Mouse (Mus musculus) kidney, embryonic 16.5 days (tissue): ENCODE measurements around the gene Ccr1. TPM values are rescaled to one million over a fixed set of nuclear protein-coding genes. Genes with fewer than 3 reads are reported as not detected.
"Not testable (repeated sequence)": the region's sequence is repeated elsewhere in the genome, so short reads cannot be mapped to it uniquely, and the experiment has no call there.

ENCODE experiments used
- ATAC-seq: fragments of 200-750 bp; cut with Nextera tagmentation; 2 replicates; pipeline ENCODE4 v1.8.0; 2017; ENCODE audit warnings: moderate TSS enrichment; ENCODE audit not compliant: low FRiP score, low TSS enrichment
- H3K27ac ChIP-seq: fragments of 300-500 bp; sonication (generic); 2 replicates; pipeline ENCODE4 v1.5.1; 2014; ENCODE audit warnings: low read length
- H3K27me3 ChIP-seq: fragments of 300-500 bp; sonication (generic); 2 replicates; pipeline ENCODE4 v1.6.1; 2014; ENCODE audit warnings: low read length, control low read depth, mixed read lengths; ENCODE audit not compliant: insufficient read depth
- H3K36me3 ChIP-seq: fragments of 300-500 bp; sonication (generic); 2 replicates; pipeline ENCODE4 v1.6.1; 2014; ENCODE audit warnings: low read length, control low read depth, mixed read lengths; ENCODE audit not compliant: insufficient read depth
- H3K4me1 ChIP-seq: fragments of 300-500 bp; sonication (generic); 2 replicates; pipeline ENCODE4 v1.6.1; 2014; ENCODE audit warnings: low read length, control low read depth, mixed read lengths; ENCODE audit not compliant: insufficient read depth
- H3K4me2 ChIP-seq: fragments of 300-500 bp; sonication (generic); replicated peaks from 2 replicates; pipeline ENCODE4 v1.6.1; 2014; ENCODE audit warnings: low read depth, low read length
- H3K4me3 ChIP-seq: fragments of 300-500 bp; sonication (generic); 2 replicates; pipeline ENCODE4 v1.5.1; 2014; ENCODE audit warnings: mild to moderate bottlenecking, low read length
- H3K9ac ChIP-seq: fragments of 300-500 bp; sonication (generic); replicated peaks from 2 replicates; pipeline ENCODE4 v1.6.1; 2014; ENCODE audit warnings: low read length
- H3K9me3 ChIP-seq: fragments of 300-500 bp; sonication (generic); 2 replicates; pipeline ENCODE4 v1.6.1; 2016; ENCODE audit warnings: low read length, control low read depth
- WGBS: fragments of 180-500 bp; shearing (Covaris S2); extraction: QIAGEN DNeasy Blood & Tissue Kit; methylation state at CpG from one replicate; pipeline ENCODE4 v1.1.7; 2014; 5-methylcytosine and 5-hydroxymethylcytosine counted together
- polyA plus RNA-seq: library from polyadenylated mRNA; unstranded; fragments of >200 nt; fragmentation: Nextera tagmentation; extraction: Ambion mirVana; gene quantifications from 2 replicates; pipeline ENCODE4 v1.2.1, GENCODE M21; 2015

Ccr1 gene
- polyA plus RNA-seq, 1 experiment from 2014 or later: 2.5 TPM

DNA sequence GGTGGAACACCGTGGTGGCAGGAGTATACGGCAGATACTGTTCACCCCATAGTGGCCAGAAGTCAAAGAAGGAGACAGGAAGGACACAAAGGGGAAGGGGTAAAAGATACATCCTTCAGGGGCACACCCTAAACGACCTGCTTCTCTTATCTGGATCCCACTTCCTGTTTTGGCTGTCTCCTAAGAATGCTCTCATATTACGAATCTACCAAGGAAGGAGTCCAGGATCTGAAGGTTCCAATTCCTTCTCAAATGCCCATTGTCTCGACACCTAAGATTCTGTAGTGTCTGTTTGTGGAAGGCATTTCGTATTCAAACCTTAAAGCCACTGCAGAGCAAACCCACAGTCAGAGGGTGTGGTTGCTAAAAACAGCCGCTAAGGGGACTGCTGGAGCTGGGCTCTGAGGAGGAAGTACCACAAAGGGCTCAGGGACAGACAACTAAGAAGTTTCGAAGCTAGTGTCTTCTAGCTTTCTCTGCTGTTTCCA is 39.7 kb downstream of the Ccr1 start:
- no peak for ATAC-seq
- no peaks in the 10 kb centered on the region for H3K27me3 ChIP-seq
- H3K9ac ChIP-seq: no peak overlapping the region; the same call in 1 of the 2 replicates
- no peaks in the 10 kb centered on the region for H3K4me1 ChIP-seq
- no peaks in the 10 kb centered on the region for H3K36me3 ChIP-seq
- 22% methylated on average over 8 of the region's 8 CpGs for WGBS
- H3K4me2 ChIP-seq: no peak overlapping the region
- no peak overlapping the region for H3K4me3 ChIP-seq
- no peak overlapping the region for H3K27ac ChIP-seq
- H3K9me3 ChIP-seq: no peaks in the 10 kb centered on the region

- Histone ChIP-seq H3K4me1 (no peaks in the 10 kb centered on the region), H3K4me3 (no peak overlapping the region), H3K9me3 (no peaks in the 10 kb centered on the region), H3K27ac (no peak overlapping the region), H3K4me2 (no peak overlapping the region), H3K36me3 (no peaks in the 10 kb centered on the region), H3K9ac (no peak overlapping the region), H3K27me3 (no peaks in the 10 kb centered on the region)
- WGBS: 69% methylated on average over 12 of the region's 12 CpGs
- ATAC-seq: no peak
Measured at GRCm38 (mm10) chr9:123928118-123928758, 40.3 kb downstream of the Ccr1 start.

- WGBS: 35% methylated on average over 16 of the region's 16 CpGs
- Histone ChIP-seq H3K27me3 (no peaks in the 10 kb centered on the region), H3K9me3 (no peaks in the 10 kb centered on the region), H3K27ac (no peak overlapping the region), H3K9ac (no peak overlapping the region), H3K4me2 (no peak overlapping the region), H3K4me3 (no peak overlapping the region), H3K4me1 (no peaks in the 10 kb centered on the region), H3K36me3 (no peaks in the 10 kb centered on the region)
- ATAC-seq: no peak
Measured at GRCm38 (mm10) chr9:123927281-123927960, 41.1 kb downstream of the Ccr1 start.

GRCm38 (mm10) chr9:123926041-123926440 is 42.5 kb downstream of the Ccr1 start:
- WGBS: 7% methylated on average over 5 of the region's 5 CpGs
- H3K4me1 ChIP-seq, H3K36me3 ChIP-seq, H3K4me3 ChIP-seq, H3K27me3 ChIP-seq, H3K9ac ChIP-seq, ATAC-seq, H3K9me3 ChIP-seq, H3K27ac ChIP-seq: not testable (repeated sequence)
- peak overlapping the region; percentile 47; the same call in 1 of the 2 replicates for H3K4me2 ChIP-seq

GRCm38 (mm10) chr9:123925101-123925946 is 43.2 kb downstream of the Ccr1 start:
- Histone ChIP-seq H3K4me2 (peak overlapping the region; percentile 61), H3K9ac (peak overlapping the region; percentile 62), H3K4me1 (no peaks in the 10 kb centered on the region), H3K36me3 (no peaks in the 10 kb centered on the region), H3K4me3 (peak overlapping the region; percentile 50), H3K27me3 (no peaks in the 10 kb centered on the region), H3K9me3 (no peaks in the 10 kb centered on the region), H3K27ac (peak overlapping the region; percentile 79)
- peak; percentile 87 for ATAC-seq
- WGBS: 6% methylated on average over 43 of the region's 44 CpGs

- H3K4me2 ChIP-seq: peak overlapping the region; percentile 61
Measured at GRCm38 (mm10) chr9:123924589-123925066, 43.9 kb downstream of the Ccr1 start.

DNA sequence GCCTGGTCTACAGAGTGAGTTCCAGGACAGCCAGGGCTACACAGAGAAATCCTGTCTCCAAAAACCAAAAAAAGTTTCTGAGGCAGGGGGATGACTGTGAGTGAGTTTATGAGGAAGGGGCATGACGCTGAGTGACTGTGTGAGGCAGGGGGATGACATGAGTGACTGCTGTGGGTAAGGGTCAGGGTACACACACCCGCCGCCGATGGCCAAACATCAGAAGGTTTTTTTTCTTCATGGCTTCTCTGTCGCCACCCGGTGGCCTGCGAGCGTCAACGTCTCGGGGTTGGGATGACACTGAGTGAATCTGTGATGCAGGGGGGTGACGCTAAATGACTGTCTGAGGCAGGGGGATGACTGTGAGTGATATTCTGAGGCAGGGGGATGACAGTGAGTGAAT is 44.5 kb downstream of the Ccr1 start:
- H3K9me3 ChIP-seq, H3K27me3 ChIP-seq, H3K27ac ChIP-seq, H3K9ac ChIP-seq, H3K36me3 ChIP-seq, H3K4me1 ChIP-seq: not testable (repeated sequence)
- Histone ChIP-seq H3K4me2 (peak overlapping the region; percentile 61), H3K4me3 (peak overlapping the region; percentile 50)
- peak; percentile 68 for ATAC-seq
- WGBS: under 1% methylated on average over 11 of the region's 11 CpGs

More at GRCm38 (mm10) chr9:123924589-123925066, 43.9 kb downstream of the Ccr1 start:
- Histone ChIP-seq H3K4me1 (no peaks in the 10 kb centered on the region), H3K36me3 (no peaks in the 10 kb centered on the region), H3K9ac (peak overlapping the region; percentile 62), H3K27me3 (no peaks in the 10 kb centered on the region), H3K9me3 (no peaks in the 10 kb centered on the region), H3K4me3 (peak overlapping the region; percentile 50), H3K27ac (peak overlapping the region; percentile 79)
- 0% methylated on average over 35 of the region's 49 CpGs for WGBS
- ATAC-seq: peak; percentile 91

DNA sequence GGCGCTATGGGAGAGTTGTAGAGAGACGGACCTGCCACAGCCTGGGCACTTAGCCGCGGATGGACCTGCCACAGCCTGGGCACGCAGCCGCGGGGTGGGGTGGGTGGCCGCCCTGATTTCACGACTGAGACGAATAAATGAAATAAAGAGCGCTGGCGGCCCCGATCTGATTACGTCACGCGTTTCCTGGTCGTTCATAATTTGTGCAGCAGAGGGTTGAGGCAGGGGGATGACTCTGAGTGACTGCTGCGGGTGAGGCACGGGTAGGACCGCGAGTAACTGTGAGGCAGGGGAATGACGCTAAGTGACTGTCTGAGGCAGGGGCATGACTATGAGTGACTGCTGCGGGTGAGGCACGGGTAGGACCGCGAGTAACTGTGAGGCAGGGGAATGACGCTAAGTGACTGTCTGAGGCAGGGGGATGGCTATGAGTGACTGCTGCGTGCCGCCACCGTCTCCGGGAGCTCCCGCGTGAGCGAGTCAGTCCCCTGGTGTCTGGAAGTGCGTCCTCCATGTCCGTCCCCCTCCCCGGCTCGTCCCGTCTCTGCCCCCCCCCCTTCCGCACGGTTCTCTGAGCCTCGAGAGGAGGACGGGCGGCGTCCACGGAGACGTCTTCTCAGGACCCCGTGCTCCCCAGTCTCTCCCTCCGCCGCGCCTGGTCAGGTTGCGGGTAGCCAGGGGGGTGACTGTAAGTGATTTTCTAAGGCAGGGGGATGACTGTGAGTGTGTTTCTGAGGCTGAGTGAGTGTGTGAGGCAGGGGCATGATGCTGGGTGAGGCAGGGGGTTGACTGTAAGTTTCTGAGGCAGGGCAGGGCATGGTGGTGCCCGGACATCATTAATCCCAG is 45.1 kb downstream of the Ccr1 start:
- Histone ChIP-seq H3K27me3 (no peaks in the 10 kb centered on the region), H3K27ac (no peak overlapping the region), H3K4me1 (no peaks in the 10 kb centered on the region), H3K4me2 (peak overlapping the region; percentile 61), H3K4me3 (peak overlapping the region; percentile 50), H3K9me3 (no peaks in the 10 kb centered on the region), H3K36me3 (no peaks in the 10 kb centered on the region), H3K9ac (peak overlapping the region; percentile 12; the same call in 1 of the 2 replicates)
- peak; percentile 10 for ATAC-seq
- under 1% methylated on average over 47 of the region's 53 CpGs for WGBS
